Mouse (Mus musculus) liver, adult 2 months (tissue): ENCODE data around the gene Prrxl1. TPM values are rescaled to one million over a fixed set of nuclear protein-coding genes. Genes with fewer than 3 reads are reported as not detected.
A peak's percentile ranks its signal among the peaks of the same experiment; 100 is the strongest.

ENCODE experiments used
- DNase-seq: peaks from one replicate; pipeline ENCODE4 v3.0.0-alpha.2; 2011; ENCODE audit warnings: low read depth, low spot score; ENCODE audit errors: extremely low read depth
- H3K27ac ChIP-seq: fragments of 200-500 bp; replicated peaks from 2 replicates; pipeline ENCODE4 v1.5.1; 2012; ENCODE audit warnings: low read depth, mild to moderate bottlenecking, control low read depth, inconsistent platforms, low read length; ENCODE audit not compliant: insufficient read depth
- H3K27me3 ChIP-seq: fragments of 200-500 bp; 2 replicates; pipeline ENCODE4 v1.6.1; 2012; ENCODE audit warnings: mild to moderate bottlenecking, moderate library complexity, low read length, inconsistent platforms; ENCODE audit not compliant: control insufficient read depth, insufficient read depth
- H3K36me3 ChIP-seq: fragments of 200-500 bp; 2 replicates; pipeline ENCODE4 v1.6.1; 2012; ENCODE audit warnings: low read length, inconsistent platforms; ENCODE audit not compliant: control insufficient read depth, insufficient read depth
- H3K4me1 ChIP-seq: fragments of 200-500 bp; 2 replicates; pipeline ENCODE4 v1.6.1; 2011; ENCODE audit warnings: low read length; ENCODE audit not compliant: control insufficient read depth, insufficient read depth
- H3K4me3 ChIP-seq: fragments of 200-500 bp; 2 replicates; pipeline ENCODE4 v1.5.1; 2011; ENCODE audit warnings: low read depth, mild to moderate bottlenecking, control low read depth, low read length, moderate library complexity; ENCODE audit not compliant: insufficient read depth
- H3K79me2 ChIP-seq: fragments of 200-500 bp; 2 replicates; pipeline ENCODE4 v1.6.1; 2012; ENCODE audit warnings: inconsistent platforms, mild to moderate bottlenecking, low read length, moderate library complexity; ENCODE audit not compliant: control insufficient read depth, insufficient read depth
- H3K9ac ChIP-seq: fragments of 200-500 bp; 2 replicates; pipeline ENCODE4 v1.6.1; 2012; ENCODE audit warnings: low read depth, mild to moderate bottlenecking, control low read depth, inconsistent platforms, low read length
- CTCF ChIP-seq: fragments of 200-500 bp; IDR thresholded peaks from 2 replicates; pipeline ENCODE4 v1.5.1; 2011; ENCODE audit warnings: low read depth, low read length, control low read depth
- POLR2A ChIP-seq: fragments of 200-500 bp; IDR thresholded peaks from 2 replicates; pipeline ENCODE4 v1.6.1; 2011; ENCODE audit warnings: low read length, control low read depth; ENCODE audit not compliant: insufficient read depth; ENCODE audit errors: extremely low read depth
- WGBS: fragments of 180-500 bp; shearing (Covaris S2); methylation state at CpG from one replicate; pipeline ENCODE4 v1.1.7; 2018; 5-methylcytosine and 5-hydroxymethylcytosine counted together
- polyA plus RNA-seq: library from polyadenylated mRNA; depleted of rRNA; stranded (reverse); fragments of >200 nt; gene quantifications from 2 replicates; pipeline ENCODE4 v1.2.3, GENCODE M21; 2012
- total RNA-seq: library from RNA; depleted of rRNA; stranded (reverse); fragments of >200 nt; gene quantifications from 2 replicates; pipeline ENCODE4 v1.2.3, GENCODE M21; 2014

Gene Prrxl1
- total and polyA plus RNA-seq, 2 experiments: not detected

DNA sequence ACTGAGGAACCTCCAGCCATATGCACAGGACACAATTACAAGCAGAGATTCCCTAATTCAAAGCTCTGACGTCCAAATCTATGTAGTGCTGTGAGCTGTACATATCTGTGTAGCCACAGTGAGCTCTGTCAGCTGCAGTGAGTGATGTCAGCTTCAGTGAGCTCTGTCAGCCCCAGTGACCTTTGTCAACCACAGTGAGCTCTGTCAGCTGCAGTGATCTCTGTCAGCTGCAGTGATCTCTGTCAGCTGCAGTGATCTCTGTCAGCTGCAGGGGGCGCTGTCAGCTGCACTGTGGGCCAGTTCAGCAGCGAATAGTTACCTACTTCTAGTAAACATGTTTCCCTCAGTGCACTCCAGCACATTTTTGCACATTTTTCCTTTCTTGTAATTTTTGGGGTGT is 10.2 kb downstream of the Prrxl1 start:
- TF ChIP-seq CTCF (peak; percentile 76), POLR2A (no peak)
- H3K79me2 ChIP-seq: no peaks in the 10 kb centered on the region
- 17% methylated on average over 3 of the region's 3 CpGs for WGBS
- no peak overlapping the region for H3K4me3 ChIP-seq
- no peak for DNase-seq
- H3K27ac ChIP-seq: no peak overlapping the region
- no peaks in the 10 kb centered on the region for H3K36me3 ChIP-seq
- H3K9ac ChIP-seq: no peak overlapping the region
- no peaks in the 10 kb centered on the region for H3K27me3 ChIP-seq
- H3K4me1 ChIP-seq: no peaks in the 10 kb centered on the region

DNA sequence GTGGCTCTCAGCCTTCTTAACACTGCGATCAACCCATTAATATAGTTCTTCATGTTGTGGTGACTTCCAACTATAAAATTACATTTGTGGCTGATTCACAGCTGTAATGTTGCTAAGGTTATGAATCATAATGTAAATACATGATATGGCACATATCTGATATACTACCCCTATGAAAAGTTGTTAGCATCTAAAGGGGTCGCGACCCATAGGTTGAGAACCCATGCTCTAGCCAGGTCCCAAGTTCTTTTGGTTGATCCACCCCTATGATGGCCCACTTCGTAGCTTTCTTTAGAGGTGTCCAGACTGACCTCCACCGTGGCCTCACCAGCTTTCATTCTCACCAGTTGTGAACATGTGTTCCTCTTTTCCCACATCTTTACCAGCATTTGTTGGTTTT is 18.0 kb downstream of the Prrxl1 start:
- 77% methylated on average over 5 of the region's 5 CpGs for WGBS
- Histone ChIP-seq H3K36me3 (no peaks in the 10 kb centered on the region), H3K79me2 (no peaks in the 10 kb centered on the region), H3K27me3 (no peaks in the 10 kb centered on the region), H3K4me3 (no peak overlapping the region), H3K9ac (no peak overlapping the region), H3K4me1 (no peaks in the 10 kb centered on the region), H3K27ac (no peak overlapping the region)
- TF ChIP-seq CTCF (no peak), POLR2A (no peak)
- no peak for DNase-seq

DNA sequence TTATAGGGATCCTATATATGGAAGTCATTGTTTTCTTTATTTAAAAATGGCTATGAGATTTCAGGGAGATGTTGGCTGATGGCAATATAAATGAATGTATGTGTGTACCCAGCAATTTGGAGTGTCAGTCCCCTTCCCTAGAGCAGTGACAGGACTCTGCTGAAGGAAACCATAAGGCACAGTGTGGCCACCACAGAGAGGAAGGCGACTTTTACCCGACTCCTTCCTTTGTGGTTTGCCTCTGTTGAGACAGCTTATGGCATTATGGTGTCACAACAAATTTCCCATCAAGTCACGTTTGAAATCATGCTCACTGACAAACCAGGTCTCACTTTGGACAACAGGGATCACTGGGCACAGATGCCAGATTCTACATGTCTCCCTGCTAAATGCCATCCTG is 25.0 kb downstream of the Prrxl1 start:
- no peaks in the 10 kb centered on the region for H3K36me3 ChIP-seq
- H3K27ac ChIP-seq: no peak overlapping the region
- no peak overlapping the region for H3K9ac ChIP-seq
- no peak for DNase-seq
- no peaks in the 10 kb centered on the region for H3K27me3 ChIP-seq
- WGBS: 72% methylated on average over 3 of the region's 3 CpGs
- no peaks in the 10 kb centered on the region for H3K79me2 ChIP-seq
- no peak for TF ChIP-seq CTCF
- H3K4me1 ChIP-seq: no peaks in the 10 kb centered on the region
- H3K4me3 ChIP-seq: no peak overlapping the region

DNA sequence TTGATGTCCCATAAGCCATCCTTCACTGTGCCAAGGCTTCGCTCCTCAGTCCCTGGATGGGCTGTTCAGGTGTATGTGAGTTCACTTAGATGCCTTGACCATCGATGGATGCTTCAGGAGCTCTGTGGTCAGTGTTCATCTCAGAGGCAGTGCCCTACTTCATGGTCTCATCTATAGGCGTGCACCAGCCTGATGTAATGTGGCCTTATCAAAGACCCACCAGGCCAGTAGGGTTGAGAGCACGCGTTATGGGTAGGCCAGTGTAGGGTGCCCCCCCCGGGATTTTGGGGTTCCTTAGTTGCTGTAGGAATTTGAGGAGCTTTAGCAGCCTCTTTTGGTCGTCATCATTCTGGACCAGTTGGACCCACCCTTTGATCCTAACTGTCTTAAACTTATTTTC is 25.6 kb downstream of the Prrxl1 start:
- H3K9ac ChIP-seq: no peak overlapping the region
- H3K4me1 ChIP-seq: no peaks in the 10 kb centered on the region
- no peaks in the 10 kb centered on the region for H3K79me2 ChIP-seq
- H3K4me3 ChIP-seq: no peak overlapping the region
- no peaks in the 10 kb centered on the region for H3K27me3 ChIP-seq
- H3K36me3 ChIP-seq: no peaks in the 10 kb centered on the region
- TF ChIP-seq POLR2A: no peak
- TF ChIP-seq CTCF: no peak
- WGBS: 86% methylated on average over 7 of the region's 7 CpGs
- no peak overlapping the region for H3K27ac ChIP-seq
- no peak for DNase-seq

- TF ChIP-seq POLR2A (no peak), CTCF (no peak)
- Histone ChIP-seq H3K27ac (no peak overlapping the region), H3K4me3 (no peak overlapping the region), H3K27me3 (no peaks in the 10 kb centered on the region), H3K9ac (no peak overlapping the region), H3K79me2 (no peaks in the 10 kb centered on the region), H3K4me1 (no peaks in the 10 kb centered on the region), H3K36me3 (no peaks in the 10 kb centered on the region)
- 36% methylated on average over 2 of the region's 2 CpGs for WGBS
- no peak for DNase-seq
Observed at GRCm38 (mm10) chr14:32627271-32627670, 28.1 kb downstream of the Prrxl1 start.

- H3K9ac ChIP-seq: no peak overlapping the region
- WGBS: 42% methylated on average over 10 of the region's 10 CpGs
- H3K27ac ChIP-seq: no peak overlapping the region
- TF ChIP-seq CTCF (no peak), POLR2A (no peak)
- H3K79me2 ChIP-seq: no peaks in the 10 kb centered on the region
- H3K27me3 ChIP-seq: no peaks in the 10 kb centered on the region
- H3K4me1 ChIP-seq: no peaks in the 10 kb centered on the region
- H3K4me3 ChIP-seq: no peak overlapping the region
- no peaks in the 10 kb centered on the region for H3K36me3 ChIP-seq
- DNase-seq: no peak
Observed at GRCm38 (mm10) chr14:32628584-32628983, 29.4 kb downstream of the Prrxl1 start.
